Mouse (Mus musculus) embryonic fibroblast, embryonic 13.5 days (primary cell): Measurements from ENCODE around the gene Keap1. TPM values are rescaled to one million over a fixed set of nuclear protein-coding genes. Genes with fewer than 3 reads are reported as not detected.
A peak's percentile ranks its signal among the peaks of the same experiment; 100 is the strongest.
"Not testable (repeated sequence)": the region's sequence is repeated elsewhere in the genome, so short reads cannot be mapped to it uniquely, and the experiment has no call there.

Source experiments
- H3K27ac ChIP-seq: 2 replicates; pipeline ENCODE4 v1.5.1; 2012; ENCODE audit warnings: low read length, control low read depth, inconsistent platforms; ENCODE audit not compliant: insufficient read depth
- H3K4me1 ChIP-seq: 2 replicates; pipeline ENCODE4 v1.6.1; 2011; ENCODE audit warnings: low read length; ENCODE audit not compliant: control insufficient read depth, insufficient read depth
- H3K4me3 ChIP-seq: 2 replicates; pipeline ENCODE4 v1.5.1; 2011; ENCODE audit warnings: mild to moderate bottlenecking, control low read depth, low read length; ENCODE audit not compliant: insufficient read depth
- CTCF ChIP-seq: IDR thresholded peaks from 2 replicates; pipeline ENCODE4 v1.5.1; 2011; ENCODE audit warnings: mild to moderate bottlenecking, control low read depth, low read length, moderate library complexity, borderline replicate concordance; ENCODE audit not compliant: insufficient read depth
- POLR2A ChIP-seq: IDR thresholded peaks from 2 replicates; pipeline ENCODE4 v1.6.1; 2011; ENCODE audit warnings: low read depth, mild to moderate bottlenecking, control low read depth, low read length, moderate library complexity
- polyA plus RNA-seq: library from polyadenylated mRNA; stranded (reverse); fragments of >200 nt; gene quantifications from 2 replicates; pipeline ENCODE4 v1.2.4, GENCODE M21; 2011; ENCODE audit warnings: low read depth; ENCODE audit not compliant: missing spikeins, insufficient read length

Keap1 gene
- polyA plus RNA-seq, 1 experiment = 27.4 TPM

DNA sequence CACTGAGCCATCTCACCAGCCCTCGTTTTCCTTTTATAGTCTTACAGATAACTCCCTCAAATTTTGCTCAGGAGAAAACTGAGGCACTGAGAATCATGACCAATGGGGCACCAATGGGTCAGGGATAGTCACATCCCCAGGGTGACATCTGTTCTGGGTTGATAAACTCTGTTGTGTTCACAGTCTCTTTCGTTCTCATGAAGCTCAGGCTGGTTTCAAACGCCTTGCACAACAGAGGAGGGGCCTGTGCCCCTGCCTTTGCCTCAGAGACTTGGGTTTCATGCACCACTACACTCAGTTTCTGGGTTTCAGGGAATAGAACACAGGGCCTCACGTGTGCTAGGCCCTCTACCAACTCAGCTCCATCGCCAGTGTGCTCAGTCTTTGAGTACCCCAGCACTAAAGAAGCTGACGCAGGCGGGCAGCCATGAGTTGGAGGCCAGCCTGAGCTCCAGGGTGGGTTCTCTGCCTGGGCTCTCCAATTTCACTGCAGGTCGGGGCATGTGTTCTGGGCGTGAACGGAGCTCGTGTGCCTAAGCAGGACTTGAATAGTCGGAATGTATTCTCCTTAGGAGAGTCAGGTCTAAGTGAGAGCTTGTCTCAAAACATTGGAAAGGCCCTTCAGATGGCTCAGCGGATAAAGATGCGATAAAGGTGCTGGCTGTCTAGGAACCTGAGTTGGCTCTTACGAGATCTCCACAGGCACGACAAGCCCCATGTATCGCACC is 25.3 kb upstream of the Keap1 start:
- TF ChIP-seq POLR2A (no peak), CTCF (no peak)
- Histone ChIP-seq H3K27ac (peak overlapping the region; percentile 56), H3K4me3 (peak overlapping the region; percentile 23), H3K4me1 (peaks cover 5% of the 10 kb centered on the region; the same call in 1 of the 2 replicates)

DNA sequence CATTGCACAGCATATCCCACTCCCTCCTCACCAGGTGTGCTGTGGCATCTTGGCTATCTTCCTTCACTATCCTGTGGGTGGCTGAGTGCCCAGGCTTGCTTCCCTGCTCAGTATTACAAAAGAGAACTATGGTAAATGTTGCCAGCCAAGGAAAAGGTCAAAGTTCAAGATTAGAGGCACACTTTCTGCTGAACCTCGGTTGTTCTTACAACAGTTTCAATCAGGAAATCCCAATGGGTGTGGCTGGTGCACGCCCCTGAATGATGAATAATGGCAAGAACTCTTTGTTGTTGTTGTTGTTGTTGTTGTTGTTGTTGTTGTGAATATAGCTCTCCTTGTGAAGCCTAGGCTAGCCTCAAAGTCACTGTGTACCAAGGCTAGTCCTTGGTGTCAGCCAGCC is 22.7 kb upstream of the Keap1 start:
- Histone ChIP-seq H3K27ac (no peak overlapping the region), H3K4me1 (peaks cover 4% of the 10 kb centered on the region; the same call in 1 of the 2 replicates), H3K4me3 (no peak overlapping the region)
- TF ChIP-seq CTCF (no peak), POLR2A (no peak)

DNA sequence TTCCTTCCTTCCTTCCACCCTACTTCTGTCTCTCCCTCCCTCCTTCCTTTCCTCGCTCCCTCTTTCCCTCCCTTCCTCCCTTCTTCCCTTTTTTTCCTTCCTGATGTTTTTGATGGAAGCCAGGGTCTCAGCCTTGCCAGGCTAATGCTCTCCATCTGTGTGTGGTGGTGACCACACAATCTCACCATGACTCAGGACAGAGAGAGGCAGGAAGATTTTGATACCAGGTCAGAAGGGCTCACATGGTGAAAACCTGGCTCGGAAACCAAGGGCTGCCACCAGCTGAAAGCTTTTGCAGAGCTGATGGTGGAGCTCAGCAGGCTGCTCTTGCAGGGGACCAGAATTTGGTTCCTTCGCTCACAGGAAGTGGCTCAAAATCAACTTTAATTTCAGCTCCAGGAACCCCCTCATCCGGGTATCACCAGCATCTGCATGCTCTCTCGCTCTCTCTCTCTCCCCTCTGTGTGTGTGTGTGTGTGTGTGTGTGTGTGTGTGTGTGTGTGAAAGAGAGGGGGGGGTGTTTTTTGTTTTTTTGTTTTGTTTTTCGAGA is 21.4 kb upstream of the Keap1 start:
- Histone ChIP-seq H3K27ac (no peak overlapping the region), H3K4me3 (no peak overlapping the region), H3K4me1 (peaks cover 3% of the 10 kb centered on the region; the same call in 1 of the 2 replicates)
- TF ChIP-seq POLR2A = no peak
- no peak for TF ChIP-seq CTCF

DNA sequence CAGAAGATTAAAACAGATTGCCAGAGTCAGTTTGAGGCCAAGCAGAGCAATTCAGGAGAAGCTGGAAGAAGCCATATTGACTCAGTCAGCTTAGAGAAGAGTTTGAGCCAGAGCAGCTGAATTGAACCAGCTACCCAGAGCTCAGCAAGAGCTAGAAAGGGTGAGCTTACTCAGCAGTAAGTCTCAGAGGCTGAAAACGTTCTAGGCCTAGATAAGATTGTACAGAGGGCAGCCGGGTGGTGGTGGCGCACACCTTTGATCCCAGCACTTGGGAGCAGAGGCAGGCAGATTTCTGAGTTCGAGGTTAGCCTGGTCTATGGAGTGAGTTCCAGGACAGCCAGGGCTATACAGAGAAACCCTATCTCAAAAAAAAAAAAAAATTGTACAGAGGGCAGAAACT is 17.2 kb upstream of the Keap1 start:
- H3K27ac ChIP-seq, H3K4me1 ChIP-seq, H3K4me3 ChIP-seq: not testable (repeated sequence)

DNA sequence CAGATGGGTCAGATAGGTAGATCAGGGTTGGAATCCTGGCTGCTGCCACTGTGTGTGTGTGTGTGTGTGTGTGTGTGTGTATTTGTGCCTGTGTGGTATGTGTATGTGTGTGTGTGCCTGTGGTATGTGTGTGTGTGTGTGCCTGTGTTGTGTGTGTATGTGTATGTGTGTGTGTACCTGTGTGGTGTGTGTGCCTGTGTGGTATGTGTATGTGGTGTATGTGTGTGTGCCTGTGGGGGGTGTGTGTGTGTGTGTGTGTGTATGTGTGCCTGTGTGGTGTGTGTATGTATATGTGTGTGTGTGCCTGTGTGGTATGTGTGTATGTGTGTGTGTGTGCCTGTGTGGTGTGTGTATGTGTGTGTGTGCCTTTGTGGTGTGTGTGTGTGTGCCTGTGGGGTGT is 15.5 kb upstream of the Keap1 start:
- TF ChIP-seq CTCF (no peak), POLR2A (no peak)
- no peaks in the 10 kb centered on the region for H3K4me1 ChIP-seq
- H3K4me3 ChIP-seq = no peak overlapping the region
- no peak overlapping the region for H3K27ac ChIP-seq

DNA sequence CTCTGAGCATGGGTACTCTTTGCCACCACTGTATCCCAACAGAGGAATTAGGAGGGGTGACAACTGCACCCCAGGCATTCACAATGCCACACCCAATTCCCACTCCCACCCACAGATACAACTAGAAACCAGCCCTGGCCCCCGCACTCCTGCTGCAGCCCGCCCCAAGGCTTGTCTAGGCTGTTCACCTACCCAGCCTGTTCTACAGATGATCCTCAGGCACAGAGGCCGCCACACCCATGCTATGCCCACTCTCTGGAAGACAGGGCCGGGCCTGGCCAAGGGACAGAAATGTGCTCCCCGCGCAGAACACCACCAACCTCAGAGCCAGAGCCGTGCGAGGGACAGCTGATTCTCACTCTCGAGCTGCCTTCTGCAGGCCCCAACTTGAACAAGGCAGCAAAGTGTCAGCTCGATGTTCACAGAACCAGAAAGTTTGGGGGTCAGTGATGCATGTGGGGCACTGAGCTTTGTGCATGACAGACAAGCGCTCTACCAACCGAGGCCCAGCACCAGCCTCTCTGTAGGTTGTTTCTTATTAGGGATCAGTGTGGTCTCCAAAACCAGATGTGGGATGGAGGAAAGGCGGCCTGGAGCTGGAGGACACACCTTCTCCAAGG is 12.1 kb upstream of the Keap1 start:
- TF ChIP-seq CTCF = no peak
- TF ChIP-seq POLR2A = no peak
- Histone ChIP-seq H3K27ac (no peak overlapping the region), H3K4me1 (no peaks in the 10 kb centered on the region), H3K4me3 (no peak overlapping the region)

DNA sequence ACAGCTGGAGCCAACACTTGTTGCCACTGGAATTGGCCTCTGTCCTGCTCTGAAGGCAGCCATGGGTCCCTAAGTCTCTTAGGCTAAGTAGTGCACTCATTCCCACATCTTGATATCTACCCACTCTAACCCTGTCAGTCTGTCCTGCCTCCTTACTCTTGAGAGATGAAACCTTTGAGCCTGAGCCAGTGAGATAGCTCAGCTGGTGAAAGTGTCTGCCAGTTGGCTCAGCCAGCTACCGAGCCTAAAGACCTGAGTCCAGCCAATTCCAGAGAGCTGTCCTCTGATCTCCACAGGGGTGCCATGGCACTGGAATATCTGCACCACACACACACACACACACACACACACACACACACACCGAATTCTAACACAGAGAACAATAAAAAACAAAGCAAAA is 11.3 kb upstream of the Keap1 start:
- TF ChIP-seq POLR2A (no peak), CTCF (no peak)

DNA sequence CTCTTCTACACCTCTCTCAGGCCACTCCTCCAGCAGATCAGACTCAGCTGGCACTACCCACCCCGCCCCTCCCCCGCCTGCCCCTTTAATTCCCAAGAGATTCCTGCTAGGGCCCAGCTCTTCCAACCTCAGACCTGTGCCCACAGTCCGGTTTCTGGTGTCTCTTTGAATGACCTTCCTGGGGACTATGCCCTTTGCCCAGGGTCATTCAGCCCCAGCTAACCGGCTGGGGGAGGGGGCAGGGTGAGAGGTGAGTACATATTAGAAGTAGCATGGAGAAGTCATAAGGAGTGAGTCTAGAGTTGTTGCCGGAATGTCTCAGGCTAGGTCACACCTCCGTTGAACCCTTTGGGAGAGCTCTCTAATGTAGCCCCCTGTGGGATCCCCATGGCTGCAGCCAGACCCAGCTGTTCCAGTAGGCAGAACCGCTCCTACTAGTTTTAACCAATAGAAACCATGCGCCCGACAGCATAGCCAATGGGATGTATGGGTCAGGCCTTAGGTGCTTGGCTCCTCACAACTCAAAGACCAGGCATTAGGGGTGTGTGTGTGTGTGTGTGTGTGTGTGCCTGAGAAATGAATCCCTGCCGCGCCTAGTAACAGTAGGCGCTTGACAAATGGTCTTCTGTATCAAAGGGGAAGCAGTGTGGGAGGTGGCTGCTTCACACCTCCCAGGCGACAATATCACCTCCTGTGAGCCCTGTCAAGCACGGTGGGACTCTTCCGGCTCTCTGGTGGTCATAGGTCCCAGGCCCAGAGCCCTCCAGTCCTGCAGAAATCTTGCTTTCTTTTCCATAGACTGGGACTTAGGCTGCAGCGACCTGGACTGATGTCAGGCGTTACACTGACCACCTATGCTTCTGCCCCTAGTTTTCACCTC is 10.7 kb upstream of the Keap1 start:
- Histone ChIP-seq H3K4me1 (no peaks in the 10 kb centered on the region), H3K4me3 (no peak overlapping the region), H3K27ac (no peak overlapping the region)
- TF ChIP-seq POLR2A (no peak), CTCF (no peak)

More for the DNA sequence above, 11.3 kb upstream of the Keap1 start:
- H3K4me3 ChIP-seq = no peak overlapping the region
- no peak overlapping the region for H3K27ac ChIP-seq
- no peaks in the 10 kb centered on the region for H3K4me1 ChIP-seq

DNA sequence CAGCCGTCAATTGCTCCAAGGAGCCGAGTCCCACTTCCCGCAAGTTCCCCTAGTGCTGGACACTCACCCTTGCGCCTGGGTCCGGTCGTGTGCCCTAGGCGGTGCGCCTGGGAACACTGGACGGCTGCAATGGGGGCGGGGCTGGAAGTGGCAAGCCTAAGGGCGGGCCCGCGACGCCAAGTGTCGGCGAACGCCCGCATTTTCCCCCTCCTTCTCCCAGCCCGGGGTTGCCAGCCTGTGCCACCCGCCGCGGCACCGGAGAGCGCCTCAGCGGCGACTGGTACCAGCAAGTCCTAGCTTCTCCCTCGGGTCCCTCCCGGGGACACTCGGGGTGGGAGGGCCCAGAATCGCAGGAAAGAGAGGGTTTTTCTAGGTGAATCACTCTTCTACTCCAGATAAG is 9.2 kb upstream of the Keap1 start, which contains the start of gene S1pr5:
Gene S1pr5 (minus strand): TSS at position 118 of the 400 bp plus-strand sequence.
- H3K27ac ChIP-seq = no peak within 1 kb of the TSS
- TF ChIP-seq POLR2A (no peak), CTCF (no peak)
- no peaks in the 10 kb centered on the region for H3K4me1 ChIP-seq
- no peak within 1 kb of the TSS for H3K4me3 ChIP-seq
